Mouse (Mus musculus): ENCODE measurements around the gene Zscan22.

GRCm38 (mm10) chr7:12940599-12940998 is 43.0 kb downstream of the Zscan22 start:
- TF ChIP-seq CTCF (IDR thresholded peaks at IDR 0.05; ENCODE audit: low read depth, low read length) (no peak), POLR2A (IDR thresholded peaks at IDR 0.05; ENCODE audit: extremely low read depth, insufficient read depth, low read length) (no peak)

All from liver, adult 2 months (tissue).